Mouse (Mus musculus) heart, embryonic 15.5 days (tissue): ENCODE results near the gene Rapgef4. TPM values are rescaled to one million over a fixed set of nuclear protein-coding genes. Genes with fewer than 3 reads are reported as not detected.

Source experiments
- ATAC-seq: fragments of 200-750 bp; cut with Nextera tagmentation; replicated peaks from 2 replicates; pipeline ENCODE4 v1.8.0; 2017; ENCODE audit warnings: low read depth, moderate TSS enrichment; ENCODE audit not compliant: insufficient number of reproducible peaks, insufficient read depth, low FRiP score
- H3K27ac ChIP-seq: fragments of 300-500 bp; sonication (generic); 2 replicates; pipeline ENCODE4 v1.5.1; 2015; ENCODE audit warnings: mild to moderate bottlenecking, inconsistent platforms
- H3K27me3 ChIP-seq: fragments of 300-500 bp; sonication (generic); 2 replicates; pipeline ENCODE4 v1.6.1; 2015; ENCODE audit warnings: inconsistent platforms
- H3K36me3 ChIP-seq: fragments of 300-500 bp; sonication (generic); 2 replicates; pipeline ENCODE4 v1.6.1; 2015; ENCODE audit warnings: mild to moderate bottlenecking, inconsistent platforms
- H3K4me1 ChIP-seq: fragments of 300-500 bp; sonication (generic); replicated peaks from 2 replicates; pipeline ENCODE4 v1.6.1; 2015; ENCODE audit warnings: inconsistent platforms
- H3K4me2 ChIP-seq: fragments of 300-500 bp; sonication (generic); 2 replicates; pipeline ENCODE4 v1.6.1; 2015; ENCODE audit warnings: inconsistent platforms, mild to moderate bottlenecking, moderate library complexity
- H3K4me3 ChIP-seq: fragments of 300-500 bp; sonication (generic); 2 replicates; pipeline ENCODE4 v1.5.1; 2015; ENCODE audit warnings: mild to moderate bottlenecking, inconsistent platforms
- H3K9ac ChIP-seq: fragments of 300-500 bp; sonication (generic); 2 replicates; pipeline ENCODE4 v1.6.1; 2015; ENCODE audit warnings: mild to moderate bottlenecking, inconsistent platforms
- H3K9me3 ChIP-seq: fragments of 300-500 bp; sonication (generic); replicated peaks from 2 replicates; pipeline ENCODE4 v1.6.1; 2016; ENCODE audit warnings: inconsistent platforms
- WGBS: fragments of 180-500 bp; shearing (Covaris S2); methylation state at CpG from one replicate; pipeline ENCODE4 v1.1.7; 2015; ENCODE audit warnings: mixed read lengths; 5-methylcytosine and 5-hydroxymethylcytosine counted together
- polyA plus RNA-seq: library from polyadenylated mRNA; unstranded; fragments of >200 nt; fragmentation: Nextera tagmentation; extraction: Ambion mirVana; gene quantifications from 2 replicates; pipeline ENCODE4 v1.2.1, GENCODE M21; 2015

Rapgef4 gene
- polyA plus RNA-seq, 1 experiment from 2014 or later = 3.7 TPM

- no peak overlapping the region for H3K4me2 ChIP-seq
- no peaks in the 10 kb centered on the region for H3K36me3 ChIP-seq
- no peaks in the 10 kb centered on the region for H3K27me3 ChIP-seq
- WGBS = 77% methylated on average over 6 of the region's 6 CpGs
- no peak overlapping the region for H3K4me3 ChIP-seq
- H3K9ac ChIP-seq = no peak overlapping the region
- no peak overlapping the region for H3K27ac ChIP-seq
- no peaks in the 10 kb centered on the region for H3K9me3 ChIP-seq
- no peak; the same call in 1 of the 2 replicates for ATAC-seq
- H3K4me1 ChIP-seq = no peaks in the 10 kb centered on the region
These were observed 281.9 kb downstream of the Rapgef4 start for GRCm38 (mm10) chr2:72262814-72263480.

GRCm38 (mm10) chr2:72267390-72267789 lies 286.4 kb downstream of the Rapgef4 start:
- Histone ChIP-seq H3K36me3 (no peaks in the 10 kb centered on the region), H3K4me3 (no peak overlapping the region), H3K27ac (no peak overlapping the region), H3K27me3 (no peaks in the 10 kb centered on the region), H3K9ac (no peak overlapping the region), H3K4me1 (peaks cover 8% of the 10 kb centered on the region; the same call in 1 of the 2 replicates), H3K4me2 (no peak overlapping the region), H3K9me3 (no peaks in the 10 kb centered on the region)
- no peak for ATAC-seq
- WGBS = 86% methylated on average over 6 of the region's 6 CpGs

GRCm38 (mm10) chr2:72269651-72270341 lies 288.8 kb downstream of the Rapgef4 start:
- peak; percentile 90 for ATAC-seq
- Histone ChIP-seq H3K36me3 (no peaks in the 10 kb centered on the region), H3K9ac (no peak overlapping the region), H3K9me3 (no peaks in the 10 kb centered on the region), H3K4me1 (peaks cover 8% of the 10 kb centered on the region; the same call in 1 of the 2 replicates), H3K4me2 (peak overlapping the region; percentile 5), H3K27ac (peak overlapping the region; percentile 87), H3K4me3 (no peak overlapping the region), H3K27me3 (no peaks in the 10 kb centered on the region)
- WGBS = 40% methylated on average over 4 of the region's 4 CpGs

- ATAC-seq = no peak
- 71% methylated on average over 4 of the region's 4 CpGs for WGBS
These were observed 297.3 kb downstream of the Rapgef4 start for GRCm38 (mm10) chr2:72278247-72278873.

GRCm38 (mm10) chr2:72280524-72280923 lies 299.5 kb downstream of the Rapgef4 start:
- no peak for ATAC-seq
- H3K4me2 ChIP-seq = no peak overlapping the region
- no peaks in the 10 kb centered on the region for H3K27me3 ChIP-seq
- H3K36me3 ChIP-seq = no peaks in the 10 kb centered on the region
- no peak overlapping the region for H3K27ac ChIP-seq
- 89% methylated on average over 5 of the region's 5 CpGs for WGBS
- H3K9me3 ChIP-seq = no peaks in the 10 kb centered on the region
- no peak overlapping the region for H3K9ac ChIP-seq
- peaks cover 15% of the 10 kb centered on the region for H3K4me1 ChIP-seq
- H3K4me3 ChIP-seq = no peak overlapping the region

More at GRCm38 (mm10) chr2:72278247-72278873, 297.3 kb downstream of the Rapgef4 start:
- no peak overlapping the region for H3K4me3 ChIP-seq
- no peaks in the 10 kb centered on the region for H3K9me3 ChIP-seq
- peaks cover 4% of the 10 kb centered on the region for H3K4me1 ChIP-seq
- no peak overlapping the region for H3K9ac ChIP-seq
- no peaks in the 10 kb centered on the region for H3K27me3 ChIP-seq
- no peak overlapping the region for H3K27ac ChIP-seq
- H3K4me2 ChIP-seq = no peak overlapping the region
- H3K36me3 ChIP-seq = no peaks in the 10 kb centered on the region

- H3K27ac ChIP-seq = no peak overlapping the region
- H3K36me3 ChIP-seq = no peaks in the 10 kb centered on the region
- peaks cover 15% of the 10 kb centered on the region for H3K4me1 ChIP-seq
- 86% methylated on average over 14 of the region's 14 CpGs for WGBS
- no peak overlapping the region for H3K4me2 ChIP-seq
- ATAC-seq = no peak
- no peaks in the 10 kb centered on the region for H3K9me3 ChIP-seq
- no peaks in the 10 kb centered on the region for H3K27me3 ChIP-seq
- no peak overlapping the region for H3K4me3 ChIP-seq
- H3K9ac ChIP-seq = no peak overlapping the region
These were observed 300.9 kb downstream of the Rapgef4 start for GRCm38 (mm10) chr2:72281971-72282370.

GRCm38 (mm10) chr2:72282733-72283132 lies 301.7 kb downstream of the Rapgef4 start:
- H3K27ac ChIP-seq = peak overlapping the region; percentile 9; the same call in 1 of the 2 replicates

GRCm38 (mm10) chr2:72284689-72285088 lies 303.6 kb downstream of the Rapgef4 start:
- Histone ChIP-seq H3K4me2 (peak overlapping the region; percentile 69), H3K27ac (peak overlapping the region; percentile 92), H3K9ac (0 out of 2 replicates have a peak overlapping the region, but pooled peaks have one; percentile 96), H3K4me3 (peak overlapping the region; percentile 82), H3K4me1 (peaks cover 32% of the 10 kb centered on the region), H3K36me3 (no peaks in the 10 kb centered on the region), H3K27me3 (no peaks in the 10 kb centered on the region), H3K9me3 (no peaks in the 10 kb centered on the region)
- no peak for ATAC-seq
- 33% methylated on average over 7 of the region's 7 CpGs for WGBS

More at GRCm38 (mm10) chr2:72282733-72283132, 301.7 kb downstream of the Rapgef4 start:
- H3K36me3 ChIP-seq = no peaks in the 10 kb centered on the region
- H3K4me2 ChIP-seq = no peak overlapping the region
- no peaks in the 10 kb centered on the region for H3K27me3 ChIP-seq
- peaks cover 19% of the 10 kb centered on the region for H3K4me1 ChIP-seq
- no peaks in the 10 kb centered on the region for H3K9me3 ChIP-seq
- no peak for ATAC-seq
- H3K4me3 ChIP-seq = no peak overlapping the region
- 71% methylated on average over 4 of the region's 4 CpGs for WGBS
- H3K9ac ChIP-seq = no peak overlapping the region

- peak within 1 kb of the TSS; percentile 69 for H3K4me2 ChIP-seq
- WGBS = 1% methylated on average over 47 of the region's 50 CpGs
- peak within 1 kb of the TSS; percentile 92 for H3K27ac ChIP-seq
- H3K36me3 ChIP-seq = no peaks in the 10 kb centered on the region
- peak; percentile 85 for ATAC-seq
- H3K9me3 ChIP-seq = no peaks in the 10 kb centered on the region
- peaks cover 32% of the 10 kb centered on the region for H3K4me1 ChIP-seq
- H3K27me3 ChIP-seq = no peaks in the 10 kb centered on the region
- H3K9ac ChIP-seq = peak within 1 kb of the TSS; percentile 96
- H3K4me3 ChIP-seq = peak within 1 kb of the TSS; percentile 82
These were observed 304.3 kb downstream of the Rapgef4 start, which contains the start of gene Map3k20 for GRCm38 (mm10) chr2:72285256-72285887. Map3k20 (plus strand) TSS chr2:72285637.

- H3K9ac ChIP-seq = peak overlapping the region; percentile 96
- no peaks in the 10 kb centered on the region for H3K27me3 ChIP-seq
- peak overlapping the region; percentile 69 for H3K4me2 ChIP-seq
- H3K4me3 ChIP-seq = peak overlapping the region; percentile 82
- ATAC-seq = peak; percentile 19; the same call in 1 of the 2 replicates
- H3K36me3 ChIP-seq = no peaks in the 10 kb centered on the region
- no peaks in the 10 kb centered on the region for H3K9me3 ChIP-seq
- H3K4me1 ChIP-seq = peaks cover 35% of the 10 kb centered on the region
- peak overlapping the region; percentile 92 for H3K27ac ChIP-seq
- WGBS = under 1% methylated on average over 49 of the region's 60 CpGs
These were observed 305.0 kb downstream of the Rapgef4 start for GRCm38 (mm10) chr2:72285888-72286661.
